Mouse (Mus musculus): ENCODE data around the gene Cdc25a. TPM values are rescaled to one million over a fixed set of nuclear protein-coding genes. Genes with fewer than 3 reads are reported as not detected.

Cdc25a gene
- total RNA-seq, 1 experiment from 2014 or later: 58.2 TPM

DNA sequence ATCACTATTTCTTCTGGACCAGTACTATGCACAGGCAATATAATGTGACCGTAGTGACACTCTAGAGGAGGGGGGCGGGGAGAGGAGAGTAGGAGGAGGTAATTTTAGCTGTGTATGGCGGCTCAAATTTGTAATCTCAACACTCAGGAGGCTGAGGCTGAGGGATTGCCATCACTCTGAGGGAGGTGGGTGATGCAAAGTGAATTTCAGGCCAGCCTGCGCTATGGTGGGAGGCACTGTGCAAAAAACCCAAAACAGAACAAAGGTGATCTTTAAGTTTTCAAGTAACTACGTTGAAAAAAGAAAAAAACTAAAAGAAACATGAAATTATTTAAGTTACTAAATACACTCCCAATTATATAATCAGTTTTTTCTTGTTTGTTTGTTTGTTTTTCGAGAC is 55.4 kb downstream of the Cdc25a start:
- ATAC-seq (replicated peaks; ENCODE audit: low read depth, poor library complexity, severe bottlenecking): no peak

DNA sequence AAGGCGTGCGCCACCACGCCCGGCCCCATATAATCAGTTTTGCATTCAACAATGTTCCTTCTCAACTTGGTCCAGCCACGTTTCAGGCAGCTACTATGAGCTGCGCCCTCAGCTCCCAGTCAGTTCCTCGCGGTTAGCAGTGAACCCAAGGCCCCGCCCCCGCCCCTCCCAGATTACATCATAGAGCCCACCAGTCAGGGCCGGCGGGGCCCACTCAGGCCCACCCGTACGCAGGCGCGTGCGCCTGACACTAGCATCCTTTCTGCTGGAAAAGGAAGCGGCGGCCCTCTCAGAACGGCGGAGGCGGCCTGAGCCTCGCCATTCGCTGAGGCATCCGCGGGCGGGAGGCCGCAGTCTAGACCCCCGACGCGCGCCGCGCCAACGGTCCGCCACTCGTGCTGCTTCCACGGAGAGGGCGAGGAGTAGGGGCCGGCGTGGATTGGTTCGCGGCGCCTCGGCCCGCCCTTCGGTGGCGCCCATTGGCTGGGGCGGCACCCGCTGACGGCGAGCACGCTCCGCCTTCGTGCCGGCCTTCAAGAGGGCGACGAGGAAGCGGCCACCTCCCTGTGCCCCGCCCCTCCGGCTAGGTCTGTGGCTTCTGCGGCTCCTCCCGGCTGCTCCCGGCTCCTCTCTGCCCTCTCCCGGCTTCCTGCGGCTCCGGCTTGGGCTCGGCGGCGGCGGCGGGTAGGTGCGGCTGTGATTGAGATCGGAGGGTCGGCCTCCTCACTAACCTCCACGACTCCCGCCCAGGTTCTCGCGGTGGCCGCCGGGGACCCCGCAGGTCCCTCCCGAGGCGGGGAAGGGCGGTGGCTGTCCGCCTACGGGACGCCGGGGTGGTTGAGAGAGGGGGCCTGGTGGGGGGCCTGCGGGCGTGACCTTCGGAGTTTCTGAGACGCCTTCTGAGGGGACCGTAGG is 56.1 kb downstream of the Cdc25a start, which contains the start of gene Map4:
TSS of gene Map4 (plus strand) at position 204 of the 915 bp plus-strand sequence.
- ATAC-seq (replicated peaks; ENCODE audit: low read depth, poor library complexity, severe bottlenecking): peak; percentile 87

DNA sequence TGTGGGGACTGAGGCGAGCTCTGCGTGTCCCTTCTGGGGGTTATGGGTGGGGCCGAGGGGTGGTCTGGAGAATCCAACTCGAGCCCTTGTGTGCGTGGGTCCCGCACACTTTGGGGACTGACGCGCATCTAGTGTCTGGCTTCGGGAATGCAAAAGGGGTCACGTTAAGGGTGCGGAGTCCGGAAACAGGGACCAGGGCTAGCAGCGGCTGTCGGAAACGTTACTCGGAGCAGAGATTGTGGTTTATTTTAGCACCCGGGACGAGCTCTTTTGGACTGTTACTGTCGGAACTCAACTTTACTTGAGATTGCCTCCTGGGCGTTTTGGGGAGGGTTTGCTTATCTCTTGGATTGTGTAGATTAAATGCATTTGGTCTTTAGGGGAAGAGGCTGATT is 57.0 kb downstream of the Cdc25a start:
- ATAC-seq (replicated peaks; ENCODE audit: low read depth, poor library complexity, severe bottlenecking): peak; percentile 6; the same call in 1 of the 2 replicates

DNA sequence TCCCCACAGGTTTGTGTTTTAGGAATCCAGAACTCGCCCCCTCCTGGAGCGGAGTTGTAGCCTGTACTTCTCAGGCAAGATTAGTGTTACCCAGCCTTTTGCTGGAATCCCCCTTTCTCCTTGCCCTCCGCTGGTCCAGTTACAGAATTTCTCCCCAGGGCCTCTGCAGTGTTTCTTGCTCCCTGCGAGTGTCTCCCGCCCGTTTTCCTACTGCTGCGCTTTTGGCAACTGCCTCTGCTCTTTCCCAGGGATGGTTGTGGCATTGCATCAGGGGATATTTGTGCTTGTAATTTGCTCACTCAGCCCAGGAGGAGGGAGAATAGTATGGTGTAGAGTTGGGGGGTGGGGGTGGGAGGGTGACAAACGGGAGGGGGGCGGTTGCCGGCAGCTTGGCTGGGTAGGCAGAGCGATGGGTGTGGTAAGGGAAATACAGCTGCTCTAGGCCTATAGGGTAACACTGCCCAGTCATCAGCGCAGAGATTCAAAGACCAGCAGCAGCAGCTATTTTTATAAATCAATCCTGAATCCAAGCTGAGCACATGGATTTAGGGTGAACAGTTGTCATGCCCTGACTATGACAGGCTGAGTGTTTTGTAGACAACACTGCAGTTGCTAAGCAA is 57.5 kb downstream of the Cdc25a start:
- no peak for ATAC-seq (replicated peaks; ENCODE audit: low read depth, poor library complexity, severe bottlenecking)

DNA sequence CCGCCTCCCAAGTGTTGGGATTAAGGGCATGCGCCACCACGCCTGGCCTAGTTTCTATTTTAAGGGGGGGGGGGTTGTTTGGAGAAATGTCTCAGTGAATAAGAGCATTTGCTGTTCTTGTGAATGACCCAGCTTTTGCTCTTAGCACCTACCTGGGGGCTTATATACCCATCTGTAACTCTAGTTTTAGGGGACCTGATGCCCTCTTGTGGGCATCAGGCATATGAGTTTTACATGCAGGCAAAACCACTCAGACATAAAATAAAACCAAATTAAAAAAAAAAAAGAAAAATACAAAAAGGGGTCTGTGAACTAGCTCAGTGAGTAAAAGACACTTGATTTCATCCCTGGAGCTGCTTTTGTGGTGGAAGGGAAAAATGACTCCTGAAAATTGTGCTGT is 64.0 kb downstream of the Cdc25a start:
- no peak for ATAC-seq (replicated peaks; ENCODE audit: low read depth, poor library complexity, severe bottlenecking)

DNA sequence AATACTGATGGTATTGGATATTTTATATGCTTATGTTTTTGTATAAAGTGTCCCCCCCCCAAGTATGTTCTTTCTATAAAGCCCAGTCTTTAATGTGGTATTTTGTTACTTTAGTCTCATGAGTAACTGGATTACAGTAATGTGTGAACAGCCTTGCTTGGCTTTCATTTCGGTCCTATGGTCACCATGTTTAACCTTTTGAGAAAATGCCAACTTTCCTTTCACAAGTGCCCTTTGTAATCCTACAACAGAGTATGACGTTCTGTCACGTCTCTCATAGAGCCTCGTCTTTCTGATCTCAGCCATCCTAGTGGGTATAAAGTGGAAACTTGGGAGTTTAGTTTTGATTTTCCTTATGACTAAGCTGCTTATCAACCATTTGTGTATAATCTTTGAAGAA is 67.4 kb downstream of the Cdc25a start:
- ATAC-seq (replicated peaks; ENCODE audit: low read depth, poor library complexity, severe bottlenecking): no peak

Other genes starting within 250 kb of the Cdc25a start
- not detected in 2 replicates for gene Fbxw24, start 249.5 kb upstream of the Cdc25a start, total RNA-seq (2017)
- gene Fbxw25, start 210.9 kb upstream of the Cdc25a start, total RNA-seq (2017): not detected in 2 replicates
- not detected in 2 replicates for gene Fbxw18, start 172.9 kb upstream of the Cdc25a start, total RNA-seq (2017)
- gene Fbxw26, start 129.5 kb upstream of the Cdc25a start, total RNA-seq (2017): not detected in 2 replicates
- gene Fbxw27, start 84.9 kb upstream of the Cdc25a start, total RNA-seq (2017): not detected in 2 replicates
- gene Spink8, start 63.3 kb upstream of the Cdc25a start, total RNA-seq (2017): not detected in 2 replicates
- 21.8 and 23.6 TPM in 2 replicates for gene Nme6, start 42.8 kb upstream of the Cdc25a start, total RNA-seq (2017)
- gene Camp, start 26.0 kb upstream of the Cdc25a start, total RNA-seq (2017): 47.0 and 48.3 TPM in 2 replicates
- gene Map4, start 55.9 kb downstream of the Cdc25a start, total RNA-seq (2017): 16.4 and 19.1 TPM in 2 replicates
- 110 and 146 TPM in 2 replicates for gene Smarcc1, start 242.1 kb downstream of the Cdc25a start, total RNA-seq (2017)
- gene Dhx30, start 242.3 kb downstream of the Cdc25a start, total RNA-seq (2017): 56.8 and 59.2 TPM in 2 replicates

Data from common myeloid progenitor, adult 5-6 weeks (primary cell).